Mouse (Mus musculus) layer of hippocampus, adult 8-10 months (tissue): Measurements from ENCODE around the gene Gm11444. TPM values are rescaled to one million over a fixed set of nuclear protein-coding genes. Genes with fewer than 3 reads are reported as not detected.

Source experiments
- DNase-seq, 2 experiments: peaks; one replicate each; pipeline ENCODE4 v3.0.0; 2022; ENCODE audit warnings: low spot score in 2 of 2
- total RNA-seq, 4 experiments: library from RNA; stranded (reverse); gene quantifications; 2 replicates each; pipeline ENCODE4 v1.2.4; 2022

The Gm11444 gene
- not detected for total RNA-seq

DNA sequence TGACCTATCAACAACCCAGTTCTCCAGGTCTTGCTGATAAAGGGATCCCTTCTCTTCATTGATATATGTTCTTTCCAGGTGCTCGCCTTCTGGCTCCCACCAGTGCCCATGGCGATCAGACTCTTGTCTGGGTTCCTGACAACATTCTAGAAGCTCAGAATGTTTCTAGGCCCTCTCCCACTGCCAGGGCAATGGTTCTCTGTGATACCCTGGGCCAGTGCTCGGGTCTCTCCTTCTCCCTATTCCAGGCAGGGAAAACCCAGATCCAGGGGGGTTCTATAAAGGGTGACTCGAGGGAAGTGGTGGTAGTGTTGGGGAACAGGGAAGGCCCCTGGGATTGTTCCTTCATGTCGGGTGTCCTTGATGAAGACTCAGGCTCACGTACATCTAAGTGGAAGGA, at the start of gene Gm11444:
TSS of gene Gm11444 (minus strand) at position 101 of the 400 bp plus-strand sequence.
- DNase-seq, result no peak

DNA sequence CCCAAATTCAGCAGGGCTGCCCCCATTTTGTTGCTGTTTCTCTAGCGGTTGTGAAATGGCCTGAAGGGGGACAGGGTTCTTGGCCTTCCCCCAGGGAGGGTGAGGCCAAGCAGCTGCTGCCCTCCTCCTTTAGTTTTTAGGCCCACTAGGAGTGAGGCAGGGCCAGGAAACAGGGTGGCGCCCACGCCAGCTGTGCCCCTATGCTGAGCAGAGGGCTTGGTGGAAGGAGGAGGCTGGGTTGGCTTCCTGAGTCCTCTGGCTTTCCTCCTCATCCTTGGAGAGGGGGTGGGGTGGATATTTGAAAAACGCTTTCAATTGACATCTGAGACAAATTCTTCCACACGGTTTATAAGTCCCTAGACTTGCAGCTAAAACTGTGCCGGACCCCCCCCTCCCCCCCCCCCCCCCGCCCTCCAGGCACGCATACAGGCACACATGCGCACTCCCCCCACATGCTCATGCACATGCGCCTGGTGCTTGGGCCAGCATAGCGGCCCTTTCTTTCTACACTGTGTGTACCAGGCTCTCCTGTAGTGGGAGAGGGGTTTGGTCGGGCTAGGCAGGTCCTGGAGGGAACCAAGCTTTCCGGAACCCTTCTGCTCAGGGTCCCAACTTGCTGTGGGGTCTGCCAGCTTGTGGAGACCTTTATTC, 46.3 kb upstream of the Gm11444 start:
- DNase-seq, result no peak

DNA sequence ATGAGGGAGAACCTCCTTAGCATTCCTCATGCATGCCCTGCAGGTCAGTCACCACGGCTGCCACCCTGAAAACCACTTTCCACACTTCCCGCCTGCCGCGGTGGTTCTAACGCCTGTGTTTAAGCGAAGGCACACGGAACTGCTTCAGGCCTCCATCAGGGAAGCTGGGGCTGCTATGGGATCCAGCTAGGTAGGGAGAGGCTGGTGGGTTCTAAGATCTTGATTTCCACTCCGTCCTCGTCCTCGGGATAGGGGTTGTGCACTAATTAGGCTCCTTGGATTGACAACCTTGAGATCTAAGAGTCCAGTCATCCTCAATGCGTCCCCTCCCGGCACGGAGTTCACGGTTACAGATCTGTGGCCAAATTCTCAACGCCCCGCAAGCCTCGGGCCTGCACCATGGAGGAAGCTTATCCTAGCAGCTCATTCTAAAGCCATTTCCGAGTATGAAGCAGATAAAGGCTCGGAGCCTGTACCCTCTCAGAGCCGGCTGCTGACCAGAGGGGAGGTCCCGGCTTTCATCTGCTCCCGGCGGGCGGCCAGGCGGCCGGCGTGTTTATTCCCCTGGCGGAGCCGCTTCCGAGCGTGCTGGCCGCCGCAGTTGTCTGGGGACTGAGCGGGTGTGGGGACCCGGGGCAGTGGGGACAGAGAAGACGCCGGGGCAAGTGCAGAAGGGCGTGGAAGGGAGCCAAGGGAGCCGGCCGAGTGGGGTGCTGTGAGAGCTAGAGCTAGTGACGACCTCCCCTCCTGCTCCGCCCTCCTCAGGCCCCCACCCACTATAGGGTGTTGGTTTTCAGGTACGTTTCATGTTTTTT, 44.8 kb upstream of the Gm11444 start:
- DNase-seq, result no peak

- DNase-seq, result no peak
These were observed 44.0 kb upstream of the Gm11444 start for GRCm38 (mm10) chr11:85894136-85894530.

- no peak for DNase-seq
These were observed 43.4 kb upstream of the Gm11444 start for GRCm38 (mm10) chr11:85893400-85894135.

DNA sequence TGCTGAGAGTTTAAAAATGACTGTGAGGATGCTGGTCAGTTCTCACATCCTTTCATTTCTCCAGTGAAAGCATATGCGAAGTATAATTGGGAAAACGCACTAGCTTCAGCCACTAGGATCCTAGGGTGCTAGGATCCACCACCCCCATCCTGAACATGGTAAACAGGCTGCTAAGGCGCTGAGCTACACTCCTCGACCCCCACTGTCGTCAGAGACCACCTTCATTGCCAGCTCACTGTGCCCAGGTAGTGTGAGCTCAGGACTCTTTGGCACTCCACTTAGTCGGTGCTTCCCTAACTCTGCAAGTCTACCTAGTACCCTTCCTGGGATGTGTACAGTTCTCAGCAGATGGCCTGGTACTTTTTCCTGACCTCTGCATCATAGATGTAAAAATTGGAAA, 42.6 kb upstream of the Gm11444 start:
- DNase-seq, result no peak

DNA sequence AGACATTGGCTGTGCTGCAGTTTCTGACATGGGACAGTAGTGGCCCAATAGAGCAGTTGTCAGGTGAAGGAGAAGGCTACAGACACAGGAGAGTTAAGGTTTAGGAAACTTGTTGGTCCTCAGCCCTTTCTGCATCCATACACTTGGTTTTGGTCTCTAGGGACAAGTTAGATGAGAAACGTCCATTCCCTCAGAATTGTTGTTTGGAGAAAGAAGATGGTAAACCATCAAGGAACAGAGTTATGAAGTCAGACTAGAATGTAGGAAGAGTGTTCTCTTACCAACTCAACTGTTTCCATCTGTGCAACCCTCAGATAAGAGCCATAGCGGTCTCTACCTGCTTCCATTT, 41.5 kb upstream of the Gm11444 start:
- DNase-seq, result no peak

GRCm38 (mm10) chr11:85891010-85891691, 41.0 kb upstream of the Gm11444 start:
- no peak for DNase-seq

DNA sequence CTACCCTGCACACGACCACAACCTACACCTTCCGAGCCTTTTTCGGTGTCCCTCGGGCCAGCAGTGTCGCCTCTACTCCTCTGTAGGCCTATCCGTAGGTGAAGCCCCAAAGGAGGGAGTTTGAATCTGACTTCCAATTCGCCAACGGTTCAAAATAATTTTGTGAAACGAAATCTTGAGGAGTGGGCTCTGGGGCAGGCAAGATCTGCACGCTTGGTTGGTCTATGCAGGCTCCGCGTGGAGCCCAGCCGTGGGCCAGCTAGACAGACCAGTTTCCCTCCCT, 40.4 kb upstream of the Gm11444 start:
- no peak for DNase-seq

GRCm38 (mm10) chr11:85889730-85890562, 39.8 kb upstream of the Gm11444 start:
- no peak for DNase-seq

- DNase-seq, result no peak
These were observed 39.1 kb upstream of the Gm11444 start for GRCm38 (mm10) chr11:85889056-85889729.

- no peak for DNase-seq
These were observed 38.4 kb upstream of the Gm11444 start for GRCm38 (mm10) chr11:85888451-85888961.

GRCm38 (mm10) chr11:85887801-85888450, 37.8 kb upstream of the Gm11444 start:
- no peak for DNase-seq

DNA sequence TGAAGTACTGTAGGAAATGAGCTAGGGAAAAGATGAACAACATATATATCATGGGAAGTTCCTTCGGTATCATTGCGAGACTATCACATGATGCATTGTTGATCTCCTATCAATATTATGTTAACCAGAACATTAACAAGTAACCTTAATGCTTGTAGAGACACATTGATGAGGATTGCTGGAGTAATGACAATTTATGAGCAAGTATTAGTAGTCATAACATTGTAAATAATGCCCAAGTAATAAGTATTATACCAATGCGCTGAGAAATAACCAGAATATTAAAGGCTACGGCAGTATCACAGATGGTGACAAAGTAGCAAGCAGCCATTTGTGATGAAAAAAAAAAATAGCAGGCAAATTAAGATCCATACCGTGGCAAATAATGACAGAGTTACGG, 37.1 kb upstream of the Gm11444 start:
- no peak for DNase-seq

DNA sequence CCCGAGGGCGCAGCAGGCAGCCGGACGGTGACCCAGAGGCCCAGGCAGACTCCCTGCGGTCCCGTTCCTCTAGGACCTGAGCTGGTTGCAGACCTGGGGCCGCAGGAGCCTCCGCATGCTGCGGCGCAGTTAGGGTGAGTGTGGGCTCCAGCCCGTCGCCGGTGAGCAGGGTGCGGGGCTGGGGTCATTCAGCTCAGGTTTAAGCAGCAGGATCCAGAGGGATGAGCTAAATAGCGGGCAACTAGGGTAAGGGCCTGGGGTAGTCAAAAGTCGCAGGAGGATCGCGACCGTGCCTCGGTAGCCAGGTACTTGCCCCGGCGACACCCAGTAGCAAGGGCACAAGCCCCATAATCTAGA, 36.3 kb upstream of the Gm11444 start:
- DNase-seq, result no peak

DNA sequence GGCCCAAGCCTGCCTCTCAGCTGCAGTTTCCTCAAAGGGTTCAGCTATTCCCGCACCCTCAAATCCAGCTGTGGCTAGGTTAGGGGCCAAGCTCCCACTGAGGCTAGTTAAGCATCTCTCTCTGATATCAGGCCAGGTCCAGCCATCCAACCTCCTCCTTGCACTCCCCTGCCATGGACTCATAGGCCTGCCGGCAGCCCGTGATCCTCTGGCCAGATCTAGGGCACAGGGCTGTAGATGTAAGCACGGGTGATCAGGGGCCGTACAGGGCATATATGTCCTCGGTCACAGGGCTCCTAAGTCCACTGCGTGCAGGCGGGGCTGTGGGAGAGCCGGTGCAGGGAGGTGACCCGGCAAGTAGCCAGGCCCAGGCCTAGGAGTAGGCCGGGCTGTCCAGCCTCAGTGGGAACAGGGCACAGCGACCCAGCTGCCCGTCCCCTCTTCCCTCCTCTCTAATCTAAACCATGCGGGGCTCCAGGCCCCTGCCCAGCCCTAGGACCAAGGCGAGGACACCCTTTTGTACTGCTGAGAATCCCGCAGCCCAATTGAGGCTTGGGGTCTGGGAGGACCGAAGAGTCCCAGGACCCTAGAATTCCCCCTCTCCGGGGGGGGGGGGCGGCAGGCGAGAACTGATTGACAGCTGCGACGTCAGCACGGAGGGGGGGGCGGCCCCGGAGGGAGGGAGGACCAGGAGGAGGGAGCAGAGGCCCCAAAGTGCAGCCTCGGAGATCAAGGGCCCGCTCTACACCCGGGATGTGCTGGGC, 35.7 kb upstream of the Gm11444 start, which contains the start of gene Tbx4:
TSS of gene Tbx4 (plus strand) at position 758 of the 764 bp plus-strand sequence.
- no peak for DNase-seq

- DNase-seq, result no peak
These were observed 34.4 kb upstream of the Gm11444 start for GRCm38 (mm10) chr11:85884498-85884897.

DNA sequence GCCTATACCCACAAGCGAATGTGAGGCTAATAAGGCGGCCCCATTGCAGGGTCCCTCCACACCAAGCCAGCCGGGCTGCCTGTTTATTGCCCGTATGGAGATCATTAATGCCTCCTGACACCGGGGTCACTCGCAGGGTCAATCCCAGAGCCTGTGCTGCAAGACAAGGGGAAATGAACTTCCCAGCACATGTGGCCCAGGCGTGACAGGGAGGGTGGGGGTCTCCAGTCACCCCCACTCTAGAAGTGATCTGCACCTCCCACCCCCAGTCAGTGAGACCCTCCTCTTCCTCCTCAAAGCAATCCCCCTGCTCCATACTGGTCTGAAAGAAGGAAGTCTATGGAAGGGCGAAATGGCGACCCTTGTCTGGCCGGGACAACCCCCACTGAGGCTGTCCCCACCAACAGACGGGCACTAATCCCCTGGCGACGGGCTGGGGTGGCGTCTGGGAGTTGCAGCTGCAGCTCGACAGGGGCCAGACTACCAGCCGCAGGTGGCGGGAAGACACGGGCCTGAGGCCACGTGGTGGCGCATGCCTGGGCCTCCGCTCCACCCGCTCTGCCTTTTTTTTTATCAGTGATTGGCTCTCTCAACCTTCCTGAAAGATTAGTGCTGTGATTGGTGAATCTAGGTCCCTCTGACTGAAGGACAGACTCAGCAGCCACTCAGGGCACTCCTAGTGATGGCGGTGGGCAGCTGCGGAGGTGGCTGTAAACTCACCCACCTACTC, 26.1 kb upstream of the Gm11444 start:
- no peak for DNase-seq
